Mouse (Mus musculus): ENCODE data around the gene Tmem220. TPM values are rescaled to one million over a fixed set of nuclear protein-coding genes. Genes with fewer than 3 reads are reported as not detected.

Tmem220 gene
- polyA plus RNA-seq, 1 experiment from 2014 or later = 2.7 TPM

DNA sequence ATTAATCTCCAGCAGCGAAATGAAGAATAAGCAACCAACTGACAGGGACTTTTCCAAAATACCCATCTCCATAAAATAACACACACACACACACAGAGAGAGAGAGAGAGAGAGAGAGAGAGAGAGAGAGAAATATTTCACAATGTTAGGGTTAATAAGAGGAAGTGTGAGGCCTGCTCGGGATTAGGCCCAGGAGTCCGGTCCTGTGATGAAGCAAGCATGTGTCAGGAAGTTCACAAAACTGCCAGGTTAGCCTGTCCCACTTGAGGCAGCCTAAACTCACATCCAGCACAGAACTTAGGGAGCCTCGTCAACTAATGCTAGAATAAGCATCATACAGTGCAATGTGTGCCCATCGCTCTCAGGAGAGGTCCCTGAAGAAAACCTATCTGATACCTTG is 22.2 kb downstream of the Tmem220 start:
- no peak for ATAC-seq
- Histone ChIP-seq H3K4me2 (replicated peaks) (no peak overlapping the region), H3K4me1 (replicated peaks) (no peaks in the 10 kb centered on the region), H3K9ac (no peak overlapping the region), H3K27ac (no peak overlapping the region), H3K9me3 (no peaks in the 10 kb centered on the region), H3K36me3 (no peaks in the 10 kb centered on the region), H3K27me3 (replicated peaks) (no peaks in the 10 kb centered on the region), H3K4me3 (replicated peaks) (no peak overlapping the region)
- WGBS = 82% methylated on average over 5 of the region's 5 CpGs

GRCm38 (mm10) chr11:67048496-67048895 is 23.5 kb downstream of the Tmem220 start:
- WGBS = 90% methylated on average over 8 of the region's 8 CpGs

GRCm38 (mm10) chr11:67049256-67049655 is 24.3 kb downstream of the Tmem220 start:
- no peak for ATAC-seq
- no peak overlapping the region for H3K4me2 ChIP-seq (replicated peaks)
- H3K27me3 ChIP-seq (replicated peaks) = no peaks in the 10 kb centered on the region
- H3K9ac ChIP-seq = no peak overlapping the region
- WGBS = 97% methylated on average over 3 of the region's 3 CpGs
- H3K36me3 ChIP-seq = no peaks in the 10 kb centered on the region
- no peak overlapping the region for H3K4me3 ChIP-seq (replicated peaks)
- H3K9me3 ChIP-seq = no peaks in the 10 kb centered on the region
- H3K27ac ChIP-seq = no peak overlapping the region
- peaks cover 8% of the 10 kb centered on the region; the same call in 1 of the 2 replicates for H3K4me1 ChIP-seq (replicated peaks)

More at GRCm38 (mm10) chr11:67048496-67048895, 23.5 kb downstream of the Tmem220 start:
- no peaks in the 10 kb centered on the region for H3K9me3 ChIP-seq
- no peaks in the 10 kb centered on the region for H3K27me3 ChIP-seq (replicated peaks)
- H3K4me3 ChIP-seq (replicated peaks) = no peak overlapping the region
- no peak overlapping the region for H3K9ac ChIP-seq
- no peak overlapping the region for H3K27ac ChIP-seq
- H3K36me3 ChIP-seq = no peaks in the 10 kb centered on the region
- no peak for ATAC-seq
- 0 out of 2 replicates have a peak, but pooled peaks cover 4% of the 10 kb centered on the region for H3K4me1 ChIP-seq (replicated peaks)
- no peak overlapping the region for H3K4me2 ChIP-seq (replicated peaks)

GRCm38 (mm10) chr11:67051676-67052320 is 26.8 kb downstream of the Tmem220 start:
- peak overlapping the region; percentile 63 for H3K4me2 ChIP-seq (replicated peaks)
- H3K4me1 ChIP-seq (replicated peaks) = peaks cover 8% of the 10 kb centered on the region; the same call in 1 of the 2 replicates
- peak overlapping the region; percentile 94 for H3K9ac ChIP-seq
- H3K27ac ChIP-seq = peak overlapping the region; percentile 76
- peaks cover 5% of the 10 kb centered on the region; the same call in 1 of the 2 replicates for H3K36me3 ChIP-seq
- no peaks in the 10 kb centered on the region for H3K9me3 ChIP-seq
- 8% methylated on average over 16 of the region's 16 CpGs for WGBS
- H3K27me3 ChIP-seq (replicated peaks) = no peaks in the 10 kb centered on the region
- peak; percentile 75 for ATAC-seq
- H3K4me3 ChIP-seq (replicated peaks) = peak overlapping the region; percentile 99

DNA sequence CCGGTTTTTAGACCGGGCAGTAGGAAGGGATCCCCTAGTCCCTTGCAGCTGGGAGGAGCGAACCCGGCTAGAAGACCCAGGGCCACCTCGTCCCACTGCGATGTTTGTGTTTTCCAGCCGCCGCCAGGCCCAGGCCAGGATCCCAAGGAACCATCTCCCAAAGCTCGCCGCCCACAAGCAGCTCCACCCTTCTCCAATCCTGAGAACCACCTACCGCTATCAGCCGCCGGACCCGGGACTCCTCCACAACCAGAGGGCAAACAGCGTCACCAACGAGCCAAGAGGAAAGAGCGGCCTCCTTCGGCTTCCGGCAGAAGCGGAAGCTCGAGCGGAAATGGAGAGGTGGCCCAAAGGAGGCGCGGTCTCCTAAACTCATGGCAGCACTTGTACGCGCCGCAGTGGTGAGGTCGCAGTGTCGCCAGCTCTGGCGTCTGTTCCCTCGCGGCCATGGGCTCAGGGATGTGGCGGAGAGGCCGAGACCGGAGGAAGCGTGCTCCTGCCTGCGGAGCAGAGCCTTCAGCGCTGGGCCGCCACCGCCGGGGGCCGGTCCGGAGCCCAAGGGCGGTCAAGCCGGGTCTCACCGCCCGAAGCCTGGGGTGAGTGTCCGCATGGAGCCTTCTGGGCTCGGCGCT is 27.5 kb downstream of the Tmem220 start, which contains the start of the genes Adprm and Sco1:
Adprm (minus strand) TSS at position 274 of the 632 bp plus-strand sequence.
Sco1 (plus strand) TSS at position 350 of the 632 bp plus-strand sequence.
- peaks cover 8% of the 10 kb centered on the region for H3K36me3 ChIP-seq
- peak within 1 kb of the TSS; percentile 76 for H3K27ac ChIP-seq
- no peaks in the 10 kb centered on the region for H3K27me3 ChIP-seq (replicated peaks)
- H3K9ac ChIP-seq = peak within 1 kb of the TSS; percentile 94
- H3K9me3 ChIP-seq = no peaks in the 10 kb centered on the region
- ATAC-seq = peak; percentile 96
- peak within 1 kb of the TSS; percentile 99 for H3K4me3 ChIP-seq (replicated peaks)
- peaks cover 8% of the 10 kb centered on the region; the same call in 1 of the 2 replicates for H3K4me1 ChIP-seq (replicated peaks)
- H3K4me2 ChIP-seq (replicated peaks) = peak within 1 kb of the TSS; percentile 63
- under 1% methylated on average over 50 of the region's 50 CpGs for WGBS

DNA sequence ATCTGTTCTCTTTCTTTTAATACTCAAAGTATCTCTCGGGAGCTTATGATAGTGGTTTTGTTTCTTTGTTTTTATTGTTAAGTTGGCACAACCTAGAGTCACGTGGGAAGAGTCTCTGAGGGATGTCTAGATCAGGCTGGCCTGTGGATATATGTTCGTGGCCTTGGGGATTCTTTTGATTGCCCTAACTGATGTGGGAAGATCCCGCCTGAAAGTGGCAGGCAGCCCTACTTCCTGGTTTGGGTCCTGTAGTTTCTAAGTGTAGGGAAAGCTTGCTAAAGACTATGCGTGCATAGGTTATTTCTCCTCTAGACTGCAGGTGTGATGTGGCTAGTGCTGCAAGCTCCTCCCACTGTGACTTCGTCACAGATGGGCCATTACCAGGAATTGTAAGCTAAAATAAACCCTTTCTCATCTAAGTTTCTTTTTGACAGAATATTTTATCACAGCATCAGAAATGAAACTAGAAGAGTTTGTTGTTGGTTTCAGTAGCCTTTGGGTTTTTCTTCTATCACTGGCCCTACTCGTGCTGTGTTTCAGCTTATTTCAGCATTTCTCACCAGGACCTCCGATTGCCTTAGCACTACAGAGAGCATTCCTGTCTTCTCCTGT is 29.9 kb downstream of the Tmem220 start:
- Histone ChIP-seq H3K27me3 (replicated peaks) (no peaks in the 10 kb centered on the region), H3K4me1 (replicated peaks) (peaks cover 8% of the 10 kb centered on the region; the same call in 1 of the 2 replicates), H3K4me2 (replicated peaks) (no peak overlapping the region), H3K9me3 (no peaks in the 10 kb centered on the region), H3K36me3 (peaks cover 19% of the 10 kb centered on the region), H3K27ac (no peak overlapping the region), H3K9ac (no peak overlapping the region), H3K4me3 (replicated peaks) (no peak overlapping the region)
- no peak for ATAC-seq
- 89% methylated on average over 8 of the region's 8 CpGs for WGBS

- Histone ChIP-seq H3K4me2 (replicated peaks) (no peak overlapping the region), H3K27ac (no peak overlapping the region), H3K9me3 (no peaks in the 10 kb centered on the region), H3K27me3 (replicated peaks) (no peaks in the 10 kb centered on the region), H3K36me3 (peaks cover 45% of the 10 kb centered on the region), H3K9ac (no peak overlapping the region), H3K4me3 (replicated peaks) (no peak overlapping the region), H3K4me1 (replicated peaks) (no peaks in the 10 kb centered on the region)
- no peak for ATAC-seq
- 90% methylated on average over 2 of the region's 2 CpGs for WGBS
Observed at GRCm38 (mm10) chr11:67061311-67061710, 36.4 kb downstream of the Tmem220 start.

GRCm38 (mm10) chr11:67062726-67063125 is 37.8 kb downstream of the Tmem220 start:
- Histone ChIP-seq H3K4me2 (replicated peaks) (no peak overlapping the region), H3K4me3 (replicated peaks) (no peak overlapping the region), H3K4me1 (replicated peaks) (no peaks in the 10 kb centered on the region), H3K9me3 (no peaks in the 10 kb centered on the region), H3K9ac (no peak overlapping the region), H3K27me3 (replicated peaks) (no peaks in the 10 kb centered on the region), H3K36me3 (peaks cover 36% of the 10 kb centered on the region), H3K27ac (no peak overlapping the region)
- WGBS = 86% methylated on average over 3 of the region's 3 CpGs
- ATAC-seq = no peak

GRCm38 (mm10) chr11:67067741-67068140 is 42.8 kb downstream of the Tmem220 start:
- Histone ChIP-seq H3K9me3 (no peaks in the 10 kb centered on the region), H3K4me3 (replicated peaks) (no peak overlapping the region), H3K27ac (no peak overlapping the region), H3K4me1 (replicated peaks) (no peaks in the 10 kb centered on the region), H3K4me2 (replicated peaks) (no peak overlapping the region), H3K36me3 (peaks cover 21% of the 10 kb centered on the region; the same call in 1 of the 2 replicates), H3K9ac (no peak overlapping the region), H3K27me3 (replicated peaks) (no peaks in the 10 kb centered on the region)
- WGBS = 69% methylated on average over 3 of the region's 3 CpGs
- no peak for ATAC-seq

DNA sequence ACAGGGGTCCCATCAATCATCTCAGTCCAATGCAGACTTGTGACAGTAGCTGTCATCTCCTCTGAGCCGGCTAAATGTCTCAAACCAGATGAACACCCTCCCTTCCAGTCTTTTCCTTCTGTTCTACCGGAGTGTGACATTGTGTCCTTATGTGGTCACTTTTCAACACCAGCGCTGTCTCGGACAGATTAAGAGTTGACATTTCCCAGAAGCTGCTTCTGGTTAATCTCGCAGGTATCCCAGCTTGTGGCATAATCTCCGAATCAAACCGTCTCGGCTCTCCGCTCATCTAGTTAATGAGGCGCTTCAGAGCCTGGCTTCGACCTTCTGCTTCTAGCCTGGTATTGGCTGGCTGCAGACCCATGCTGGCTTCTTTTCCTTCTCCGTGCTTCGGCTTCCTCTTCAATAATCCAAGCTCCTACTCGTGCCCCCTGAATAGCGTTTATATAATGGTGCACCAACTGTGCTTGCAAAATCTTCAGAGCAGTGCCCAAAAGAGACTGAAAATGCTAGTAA is 47.7 kb downstream of the Tmem220 start:
- no peaks in the 10 kb centered on the region for H3K9me3 ChIP-seq
- ATAC-seq = no peak
- no peaks in the 10 kb centered on the region for H3K36me3 ChIP-seq
- no peaks in the 10 kb centered on the region for H3K27me3 ChIP-seq (replicated peaks)
- H3K4me2 ChIP-seq (replicated peaks) = no peak overlapping the region
- H3K4me1 ChIP-seq (replicated peaks) = 0 out of 2 replicates have a peak, but pooled peaks cover 5% of the 10 kb centered on the region
- H3K4me3 ChIP-seq (replicated peaks) = no peak overlapping the region
- H3K27ac ChIP-seq = no peak overlapping the region
- 78% methylated on average over 15 of the region's 15 CpGs for WGBS
- H3K9ac ChIP-seq = no peak overlapping the region

DNA sequence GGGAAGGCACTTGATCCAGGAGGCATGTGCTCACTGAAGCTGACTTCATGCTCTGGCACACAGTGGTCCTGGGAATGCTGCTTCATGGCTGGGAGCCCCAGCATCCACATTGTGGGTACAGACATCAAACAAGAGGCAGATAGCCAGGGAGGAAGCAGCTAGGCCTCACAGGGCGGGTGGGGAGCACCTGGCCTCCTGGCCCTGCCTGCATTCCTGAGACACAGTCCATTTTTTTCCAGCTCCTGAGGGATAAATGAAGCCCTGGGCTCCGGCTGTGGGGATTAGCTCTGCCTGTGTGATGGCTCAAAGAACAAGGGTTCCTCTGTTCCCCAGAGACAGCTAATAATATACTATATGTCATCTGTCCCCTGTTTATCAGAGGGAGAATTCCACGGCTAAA is 50.1 kb downstream of the Tmem220 start:
- WGBS = 29% methylated on average over 3 of the region's 3 CpGs

GRCm38 (mm10) chr11:67076781-67077180 is 51.8 kb downstream of the Tmem220 start:
- H3K4me3 ChIP-seq (replicated peaks) = no peak overlapping the region
- no peaks in the 10 kb centered on the region for H3K27me3 ChIP-seq (replicated peaks)
- H3K27ac ChIP-seq = no peak overlapping the region
- ATAC-seq = no peak
- H3K4me1 ChIP-seq (replicated peaks) = 0 out of 2 replicates have a peak, but pooled peaks cover 9% of the 10 kb centered on the region
- WGBS = 87% methylated on average over 5 of the region's 5 CpGs
- H3K9ac ChIP-seq = no peak overlapping the region
- H3K9me3 ChIP-seq = no peaks in the 10 kb centered on the region
- H3K36me3 ChIP-seq = no peaks in the 10 kb centered on the region
- no peak overlapping the region for H3K4me2 ChIP-seq (replicated peaks)

More for the DNA sequence above, 50.1 kb downstream of the Tmem220 start:
- no peak overlapping the region for H3K4me3 ChIP-seq (replicated peaks)
- H3K4me2 ChIP-seq (replicated peaks) = no peak overlapping the region
- H3K27me3 ChIP-seq (replicated peaks) = no peaks in the 10 kb centered on the region
- H3K9me3 ChIP-seq = no peaks in the 10 kb centered on the region
- no peak for ATAC-seq
- no peaks in the 10 kb centered on the region for H3K36me3 ChIP-seq
- no peak overlapping the region for H3K27ac ChIP-seq
- H3K4me1 ChIP-seq (replicated peaks) = 0 out of 2 replicates have a peak, but pooled peaks cover 5% of the 10 kb centered on the region
- H3K9ac ChIP-seq = no peak overlapping the region

Measured in intestine, embryonic 15.5 days (tissue).